Mouse (Mus musculus): ENCODE results near the gene Eral1. TPM values are rescaled to one million over a fixed set of nuclear protein-coding genes. Genes with fewer than 3 reads are reported as not detected.

Gene Eral1
- polyA plus RNA-seq, 1 experiment from 2014 or later, result 31.2 TPM

DNA sequence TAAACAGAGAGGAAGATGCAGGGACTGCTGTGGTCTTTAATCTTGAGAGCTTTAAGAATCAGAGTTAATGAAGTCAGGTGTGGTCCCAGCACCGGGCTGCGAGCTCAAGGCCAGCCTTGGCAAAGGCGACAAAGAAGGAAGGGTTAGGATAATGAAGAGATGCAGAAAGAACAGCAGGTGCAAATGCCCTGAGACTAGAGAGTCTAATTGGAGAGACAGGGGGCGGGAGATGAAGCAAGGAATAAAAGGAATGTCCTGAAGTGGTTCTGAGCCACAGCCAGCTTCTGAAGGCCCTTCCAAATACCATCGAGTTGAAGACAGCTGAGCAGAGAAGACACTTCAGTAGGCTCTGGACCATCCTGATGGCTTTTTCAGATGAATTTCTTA, 47.4 kb downstream of the Eral1 start:
- H3K27ac ChIP-seq (ENCODE audit: low read length), result no peak overlapping the region

GRCm38 (mm10) chr11:78031947-78032808, 48.0 kb downstream of the Eral1 start, which contains the start of gene Dhrs13:
Gene Dhrs13 (plus strand): TSS chr11:78032280.
- Histone ChIP-seq H3K9me3 (ENCODE audit: control insufficient read depth, low read length) (no peaks in the 10 kb centered on the region), H3K36me3 (ENCODE audit: control insufficient read depth, insufficient read depth, low read length) (0 out of 2 replicates have a peak, but pooled peaks cover 8% of the 10 kb centered on the region), H3K4me3 (ENCODE audit: low read length) (peak within 1 kb of the TSS; percentile 73), H3K27ac (ENCODE audit: low read length) (peak within 1 kb of the TSS; percentile 74), H3K9ac (ENCODE audit: low read depth, low read length) (peak within 1 kb of the TSS; percentile 85), H3K27me3 (replicated peaks; ENCODE audit: control insufficient read depth, insufficient read depth, low read length) (no peaks in the 10 kb centered on the region), H3K4me2 (ENCODE audit: low read depth, low read length) (peak within 1 kb of the TSS; percentile 94), H3K4me1 (ENCODE audit: control insufficient read depth, insufficient read depth, low read length) (peaks cover 12% of the 10 kb centered on the region)
- WGBS, result under 1% methylated on average over 96 of the region's 96 CpGs
- peak; percentile 97 for ATAC-seq

More for the DNA sequence above, 47.4 kb downstream of the Eral1 start:
- H3K36me3 ChIP-seq (ENCODE audit: control insufficient read depth, insufficient read depth, low read length), result 0 out of 2 replicates have a peak, but pooled peaks cover 6% of the 10 kb centered on the region
- WGBS, result 10% methylated on average over 5 of the region's 5 CpGs
- peak overlapping the region; percentile 94 for H3K4me2 ChIP-seq (ENCODE audit: low read depth, low read length)
- H3K9ac ChIP-seq (ENCODE audit: low read depth, low read length), result peak overlapping the region; percentile 85
- H3K4me1 ChIP-seq (ENCODE audit: control insufficient read depth, insufficient read depth, low read length), result peaks cover 17% of the 10 kb centered on the region
- H3K9me3 ChIP-seq (ENCODE audit: control insufficient read depth, low read length), result no peaks in the 10 kb centered on the region
- no peaks in the 10 kb centered on the region for H3K27me3 ChIP-seq (replicated peaks; ENCODE audit: control insufficient read depth, insufficient read depth, low read length)
- ATAC-seq, result no peak
- H3K4me3 ChIP-seq (ENCODE audit: low read length), result peak overlapping the region; percentile 73

- Histone ChIP-seq H3K36me3 (ENCODE audit: control insufficient read depth, insufficient read depth, low read length) (peaks cover 14% of the 10 kb centered on the region; the same call in 1 of the 2 replicates), H3K9ac (ENCODE audit: low read depth, low read length) (peak overlapping the region; percentile 85; the same call in 1 of the 2 replicates), H3K27me3 (replicated peaks; ENCODE audit: control insufficient read depth, insufficient read depth, low read length) (no peaks in the 10 kb centered on the region), H3K4me1 (ENCODE audit: control insufficient read depth, insufficient read depth, low read length) (peaks cover 11% of the 10 kb centered on the region), H3K9me3 (ENCODE audit: control insufficient read depth, low read length) (no peaks in the 10 kb centered on the region), H3K27ac (ENCODE audit: low read length) (no peak overlapping the region), H3K4me3 (ENCODE audit: low read length) (peak overlapping the region; percentile 73; the same call in 1 of the 2 replicates), H3K4me2 (ENCODE audit: low read depth, low read length) (peak overlapping the region; percentile 94)
- 36% methylated on average over 6 of the region's 6 CpGs for WGBS
- ATAC-seq, result no peak; the same call in 1 of the 2 replicates
Observed at GRCm38 (mm10) chr11:78031389-78031788, 48.8 kb downstream of the Eral1 start.

GRCm38 (mm10) chr11:78030600-78030999, 49.6 kb downstream of the Eral1 start:
- 70% methylated on average over 2 of the region's 2 CpGs for WGBS
- no peak overlapping the region for H3K27ac ChIP-seq (ENCODE audit: low read length)
- no peak overlapping the region for H3K9ac ChIP-seq (ENCODE audit: low read depth, low read length)
- no peak for ATAC-seq
- H3K4me2 ChIP-seq (ENCODE audit: low read depth, low read length), result no peak overlapping the region
- H3K9me3 ChIP-seq (ENCODE audit: control insufficient read depth, low read length), result no peaks in the 10 kb centered on the region
- H3K27me3 ChIP-seq (replicated peaks; ENCODE audit: control insufficient read depth, insufficient read depth, low read length), result no peaks in the 10 kb centered on the region
- H3K4me1 ChIP-seq (ENCODE audit: control insufficient read depth, insufficient read depth, low read length), result peaks cover 11% of the 10 kb centered on the region
- no peak overlapping the region for H3K4me3 ChIP-seq (ENCODE audit: low read length)
- peaks cover 14% of the 10 kb centered on the region; the same call in 1 of the 2 replicates for H3K36me3 ChIP-seq (ENCODE audit: control insufficient read depth, insufficient read depth, low read length)

DNA sequence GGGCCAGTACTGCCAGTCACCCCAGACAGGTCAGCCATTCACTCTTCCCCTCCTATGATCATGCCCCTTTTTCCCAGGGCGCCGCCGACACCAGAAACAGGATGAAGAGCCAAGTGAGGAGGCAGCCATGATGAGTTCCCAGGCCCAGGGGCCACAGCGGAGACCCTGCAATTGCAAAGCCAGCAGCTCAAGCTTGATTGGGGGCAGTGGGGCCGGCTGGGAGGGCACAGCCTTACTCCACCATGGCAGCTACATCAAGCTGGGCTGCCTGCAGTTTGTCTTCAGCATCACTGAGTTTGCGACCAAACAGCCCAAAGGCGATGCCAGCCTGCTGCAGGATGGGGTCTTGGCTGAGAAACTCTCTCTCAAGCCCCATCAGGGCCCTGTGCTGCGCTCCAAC, 50.9 kb downstream of the Eral1 start:
- H3K27ac ChIP-seq (ENCODE audit: low read length), result no peak overlapping the region
- no peak overlapping the region for H3K9ac ChIP-seq (ENCODE audit: low read depth, low read length)
- H3K4me2 ChIP-seq (ENCODE audit: low read depth, low read length), result no peak overlapping the region
- H3K27me3 ChIP-seq (replicated peaks; ENCODE audit: control insufficient read depth, insufficient read depth, low read length), result no peaks in the 10 kb centered on the region
- 90% methylated on average over 8 of the region's 8 CpGs for WGBS
- H3K4me3 ChIP-seq (ENCODE audit: low read length), result no peak overlapping the region
- no peaks in the 10 kb centered on the region for H3K9me3 ChIP-seq (ENCODE audit: control insufficient read depth, low read length)
- H3K36me3 ChIP-seq (ENCODE audit: control insufficient read depth, insufficient read depth, low read length), result peaks cover 17% of the 10 kb centered on the region
- H3K4me1 ChIP-seq (ENCODE audit: control insufficient read depth, insufficient read depth, low read length), result peaks cover 11% of the 10 kb centered on the region
- no peak for ATAC-seq

DNA sequence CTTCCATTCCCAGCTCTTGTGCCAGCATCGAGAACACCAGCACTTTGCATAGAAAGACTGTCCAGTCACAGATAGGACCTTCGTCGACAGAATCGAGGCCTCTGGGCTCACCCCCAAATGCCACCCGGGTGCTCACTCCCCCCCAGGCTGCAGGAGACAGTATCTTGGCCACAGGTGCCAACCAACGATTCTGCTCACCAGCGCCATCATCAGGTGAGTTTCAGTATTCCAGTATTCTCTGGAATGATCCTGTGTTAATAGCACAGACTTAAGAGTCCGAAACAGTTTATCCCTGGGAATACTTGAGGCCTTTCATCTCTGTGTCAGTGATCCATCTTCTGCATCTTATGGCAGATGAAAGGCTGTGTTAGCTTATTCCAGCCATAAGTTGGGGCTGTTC, 56.6 kb downstream of the Eral1 start:
- Histone ChIP-seq H3K9ac (ENCODE audit: low read depth, low read length) (no peak overlapping the region), H3K4me1 (ENCODE audit: control insufficient read depth, insufficient read depth, low read length) (no peaks in the 10 kb centered on the region), H3K36me3 (ENCODE audit: control insufficient read depth, insufficient read depth, low read length) (peaks cover 22% of the 10 kb centered on the region), H3K27me3 (replicated peaks; ENCODE audit: control insufficient read depth, insufficient read depth, low read length) (no peaks in the 10 kb centered on the region), H3K27ac (ENCODE audit: low read length) (no peak overlapping the region), H3K4me3 (ENCODE audit: low read length) (no peak overlapping the region), H3K9me3 (ENCODE audit: control insufficient read depth, low read length) (no peaks in the 10 kb centered on the region), H3K4me2 (ENCODE audit: low read depth, low read length) (no peak overlapping the region)
- WGBS, result 83% methylated on average over 8 of the region's 8 CpGs
- ATAC-seq, result no peak

MicroRNAs within 50 kb of the gene (microRNA counts, 519-probe panel; counts per million panel counts)
- microRNA mmu-miR-144 (3,397 counts per million, percentile 87 among the panel's probes with 10 or more counts), microRNA mmu-miR-451 (3,105 counts per million, percentile 79 among the panel's probes with 10 or more counts)

Small RNA genes within 50 kb of the gene (microRNA-seq; reads per million reads assigned to microRNA genes)
- gene Mir144, result 172 reads per million, percentile 55 among the genes with 10 or more reads in this experiment
- not detected for gene Mir451a
- not detected for gene Mir451b

Other genes starting within 250 kb of the Eral1 start
- gene Pipox, start 186.3 kb downstream of the Eral1 start, polyA plus RNA-seq (2015; fragmentation: Nextera tagmentation; extraction: Ambion mirVana), result 55.9 and 65.6 TPM in 2 replicates
- gene Sez6, start 149.6 kb downstream of the Eral1 start, polyA plus RNA-seq (2015; fragmentation: Nextera tagmentation; extraction: Ambion mirVana), result 0.48 and 0.56 TPM in 2 replicates
- 9.4 and 9.5 TPM in 2 replicates for gene Phf12, start 97.6 kb downstream of the Eral1 start, polyA plus RNA-seq (2015; fragmentation: Nextera tagmentation; extraction: Ambion mirVana)
- 14.2 and 16.9 TPM in 2 replicates for gene Dhrs13, start 48.1 kb downstream of the Eral1 start, polyA plus RNA-seq (2015; fragmentation: Nextera tagmentation; extraction: Ambion mirVana)
- 37.8 and 40.9 TPM in 2 replicates for gene Flot2, start 42.5 kb downstream of the Eral1 start, polyA plus RNA-seq (2015; fragmentation: Nextera tagmentation; extraction: Ambion mirVana)
- 14.2 and 16.1 TPM in 2 replicates for gene Fam222b, start 14.3 kb upstream of the Eral1 start, polyA plus RNA-seq (2015; fragmentation: Nextera tagmentation; extraction: Ambion mirVana)
- 73.9 and 79.8 TPM in 2 replicates for gene Traf4, start 85.2 kb upstream of the Eral1 start, polyA plus RNA-seq (2015; fragmentation: Nextera tagmentation; extraction: Ambion mirVana)
- 14.9 and 17.1 TPM in 2 replicates for gene Nek8, start 96.3 kb upstream of the Eral1 start, polyA plus RNA-seq (2015; fragmentation: Nextera tagmentation; extraction: Ambion mirVana)
- gene Tlcd1, start 96.3 kb upstream of the Eral1 start, polyA plus RNA-seq (2015; fragmentation: Nextera tagmentation; extraction: Ambion mirVana), result 39.5 and 44.2 TPM in 2 replicates
- gene Rpl23a, start 103.2 kb upstream of the Eral1 start, polyA plus RNA-seq (2015; fragmentation: Nextera tagmentation; extraction: Ambion mirVana), result 1,166 and 1,241 TPM in 2 replicates
- 71.0 and 73.4 TPM in 2 replicates for gene Rab34, start 108.0 kb upstream of the Eral1 start, polyA plus RNA-seq (2015; fragmentation: Nextera tagmentation; extraction: Ambion mirVana)
- 1.8 and 2.3 TPM in 2 replicates for gene Proca1, start 113.0 kb upstream of the Eral1 start, polyA plus RNA-seq (2015; fragmentation: Nextera tagmentation; extraction: Ambion mirVana)
- gene Sdf2, start 165.4 kb upstream of the Eral1 start, polyA plus RNA-seq (2015; fragmentation: Nextera tagmentation; extraction: Ambion mirVana), result 72.7 and 74.8 TPM in 2 replicates
- 19.6 and 21.1 TPM in 2 replicates for gene Supt6, start 165.6 kb upstream of the Eral1 start, polyA plus RNA-seq (2015; fragmentation: Nextera tagmentation; extraction: Ambion mirVana)
- gene 2610507B11Rik, start 181.4 kb upstream of the Eral1 start, polyA plus RNA-seq (2015; fragmentation: Nextera tagmentation; extraction: Ambion mirVana), result 50.6 and 56.9 TPM in 2 replicates
- gene BC030499, start 210.5 kb upstream of the Eral1 start, polyA plus RNA-seq (2015; fragmentation: Nextera tagmentation; extraction: Ambion mirVana), result 0.32 TPM in 1 of 2 replicates, not detected in the other
- gene Spag5, start 221.1 kb upstream of the Eral1 start, polyA plus RNA-seq (2015; fragmentation: Nextera tagmentation; extraction: Ambion mirVana), result 23.4 and 27.3 TPM in 2 replicates
- 33.3 and 34.0 TPM in 2 replicates for gene Aldoc, start 242.6 kb upstream of the Eral1 start, polyA plus RNA-seq (2015; fragmentation: Nextera tagmentation; extraction: Ambion mirVana)
- 92.9 and 93.1 TPM in 2 replicates for gene Pigs, start 248.0 kb upstream of the Eral1 start, polyA plus RNA-seq (2015; fragmentation: Nextera tagmentation; extraction: Ambion mirVana)

Measured in intestine, embryonic 16.5 days (tissue).